Mouse (Mus musculus) heart, adult 2 months (tissue): ENCODE results near the gene Fem1a. TPM values are rescaled to one million over a fixed set of nuclear protein-coding genes. Genes with fewer than 3 reads are reported as not detected.

Source experiments
- DNase-seq, 2 experiments: peaks; one replicate each; pipeline ENCODE4 v3.0.0; 2021
- H3K27ac ChIP-seq: fragments of 200-600 bp; 2 replicates; pipeline ENCODE4 v1.8.1; 2022
- H3K27me3 ChIP-seq: fragments of 200-500 bp; 2 replicates; pipeline ENCODE4 v1.6.1; 2012; ENCODE audit warnings: mild to moderate bottlenecking, low read length, inconsistent platforms, mixed read lengths; ENCODE audit not compliant: control insufficient read depth, insufficient read depth
- H3K36me3 ChIP-seq: fragments of 200-500 bp; 2 replicates; pipeline ENCODE4 v1.6.1; 2012; ENCODE audit warnings: low read length, inconsistent platforms; ENCODE audit not compliant: control insufficient read depth, insufficient read depth
- H3K4me1 ChIP-seq: fragments of 200-500 bp; 2 replicates; pipeline ENCODE4 v1.6.1; 2011; ENCODE audit warnings: low read length; ENCODE audit not compliant: control insufficient read depth, insufficient read depth
- H3K4me3 ChIP-seq: fragments of 200-600 bp; 2 replicates; pipeline ENCODE4 v1.8.1; 2022
- H3K79me2 ChIP-seq: fragments of 200-500 bp; replicated peaks from 2 replicates; pipeline ENCODE4 v1.6.1; 2012; ENCODE audit warnings: mild to moderate bottlenecking, inconsistent platforms, low read length, moderate library complexity, mixed read lengths; ENCODE audit not compliant: control insufficient read depth, insufficient read depth
- H3K9ac ChIP-seq: fragments of 200-500 bp; 2 replicates; pipeline ENCODE4 v1.6.1; 2012; ENCODE audit warnings: low read depth, mild to moderate bottlenecking, control low read depth, inconsistent platforms, low read length, mixed read lengths
- CTCF ChIP-seq: fragments of 200-600 bp; IDR thresholded peaks from 2 replicates; pipeline ENCODE4 v1.8.1; 2022; ENCODE audit warnings: antibody characterized with exemption, mild to moderate bottlenecking, moderate library complexity
- EP300 ChIP-seq: fragments of 200-500 bp; IDR thresholded peaks from 2 replicates; pipeline ENCODE4 v1.6.1; 2011; ENCODE audit warnings: low read depth, low read length, control low read depth; ENCODE audit not compliant: insufficient read depth
- POLR2A ChIP-seq: fragments of 200-500 bp; IDR thresholded peaks from 2 replicates; pipeline ENCODE4 v1.6.1; 2011; ENCODE audit warnings: mild to moderate bottlenecking, low read depth, low read length, control low read depth; ENCODE audit not compliant: insufficient read depth
- WGBS: fragments of 180-500 bp; shearing (Covaris S2); methylation state at CpG from one replicate; pipeline ENCODE4 v1.1.7; 2018; 5-methylcytosine and 5-hydroxymethylcytosine counted together
- intact Hi-C: fragments of 180-260 bp; cut with DNase I; formaldehyde crosslinking; loops from one replicate; pipeline ENCODE4 v1.15.1; 2025
- polyA plus RNA-seq: library from polyadenylated mRNA; depleted of rRNA; stranded (reverse); fragments of >200 nt; gene quantifications from 2 replicates; pipeline ENCODE4 v1.2.3, GENCODE M21; 2012
- total RNA-seq, 2 experiments: library from RNA; stranded (reverse); gene quantifications; 2 replicates each; pipeline ENCODE4 v1.2.3; 2021

The Fem1a gene
- total and polyA plus RNA-seq, 3 experiments, result 81.5 to 124 (median 108) TPM

DNA sequence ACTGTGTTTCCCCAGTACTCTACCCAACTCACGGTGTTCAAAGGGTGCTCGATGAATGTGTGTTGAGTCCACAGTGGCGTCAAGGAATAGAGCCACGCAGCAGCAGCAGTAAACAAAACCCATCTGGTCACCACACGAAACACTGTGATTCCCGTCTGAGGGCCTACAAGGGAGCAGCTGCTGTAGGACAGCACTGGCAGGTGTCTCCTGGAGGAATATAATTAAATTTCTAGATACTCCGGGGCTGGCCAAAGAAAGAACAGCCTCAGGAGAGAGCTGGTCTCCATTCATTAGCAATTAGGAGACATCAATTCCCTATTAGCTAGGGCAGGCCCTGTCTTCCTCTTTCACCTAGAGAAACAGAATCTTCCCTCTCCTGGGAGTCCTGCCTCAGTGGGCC lies 11.0 kb upstream of the Fem1a start:
- Histone ChIP-seq H3K36me3 (no peaks in the 10 kb centered on the region), H3K27ac (no peak overlapping the region), H3K4me3 (no peak overlapping the region), H3K79me2 (no peaks in the 10 kb centered on the region), H3K27me3 (no peaks in the 10 kb centered on the region), H3K9ac (no peak overlapping the region), H3K4me1 (no peaks in the 10 kb centered on the region)
- no peak for DNase-seq
- intact Hi-C loops, result no loop called here
- TF ChIP-seq CTCF, result no peak
- no peak for TF ChIP-seq POLR2A
- TF ChIP-seq EP300, result no peak
- WGBS, result 66% methylated on average over 7 of the region's 7 CpGs

DNA sequence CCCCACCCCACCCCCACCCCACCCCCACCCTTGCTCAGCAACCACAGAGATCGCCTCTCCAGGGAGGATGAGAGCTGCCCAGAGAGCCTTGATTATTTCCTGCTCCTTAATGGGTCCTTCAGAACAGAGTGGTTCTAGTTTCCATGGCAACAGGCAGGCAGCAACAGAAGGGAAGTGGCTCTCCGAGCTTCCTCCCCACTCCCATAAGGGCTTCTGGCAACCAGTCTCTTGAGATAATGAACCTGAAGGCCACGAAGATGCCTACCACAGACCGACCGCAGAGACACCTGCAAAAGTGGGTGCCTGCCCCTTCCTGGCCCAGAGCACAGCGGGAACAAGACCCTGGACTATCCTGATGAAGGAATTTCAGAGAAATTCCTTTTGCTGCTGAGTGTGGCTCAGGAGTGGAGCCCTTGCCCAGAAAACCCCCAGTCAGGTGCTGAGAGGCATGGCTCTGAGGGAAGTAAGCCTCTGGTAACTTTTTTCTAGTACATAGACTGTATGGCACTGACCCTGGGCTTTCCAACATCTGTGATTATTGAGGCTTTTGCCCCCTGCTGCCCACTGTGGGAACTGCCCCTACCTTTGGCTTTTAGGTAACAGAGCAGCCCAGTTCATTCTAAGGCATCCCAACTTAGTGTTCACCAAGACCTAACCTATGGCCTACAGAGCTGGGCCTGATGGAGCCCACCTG lies 5.3 kb upstream of the Fem1a start:
- intact Hi-C loops, result loop anchor here (1.0 to 10.0 kb wide), 2 partner anchors 119 to 296 kb away; partner anchors contain the start of genes Ebi3 and Yju2
- Histone ChIP-seq H3K27ac (no peak overlapping the region; the same call in 1 of the 2 replicates), H3K27me3 (no peaks in the 10 kb centered on the region), H3K79me2 (no peaks in the 10 kb centered on the region), H3K36me3 (no peaks in the 10 kb centered on the region), H3K9ac (no peak overlapping the region), H3K4me3 (no peak overlapping the region), H3K4me1 (no peaks in the 10 kb centered on the region)
- peak; percentile 62 to 77 for DNase-seq
- 14% methylated on average over 6 of the region's 6 CpGs for WGBS
- TF ChIP-seq EP300, result 0 out of 2 replicates have a peak, but pooled peaks have one; percentile 32
- TF ChIP-seq CTCF, result peak; percentile 78
- TF ChIP-seq POLR2A, result no peak

DNA sequence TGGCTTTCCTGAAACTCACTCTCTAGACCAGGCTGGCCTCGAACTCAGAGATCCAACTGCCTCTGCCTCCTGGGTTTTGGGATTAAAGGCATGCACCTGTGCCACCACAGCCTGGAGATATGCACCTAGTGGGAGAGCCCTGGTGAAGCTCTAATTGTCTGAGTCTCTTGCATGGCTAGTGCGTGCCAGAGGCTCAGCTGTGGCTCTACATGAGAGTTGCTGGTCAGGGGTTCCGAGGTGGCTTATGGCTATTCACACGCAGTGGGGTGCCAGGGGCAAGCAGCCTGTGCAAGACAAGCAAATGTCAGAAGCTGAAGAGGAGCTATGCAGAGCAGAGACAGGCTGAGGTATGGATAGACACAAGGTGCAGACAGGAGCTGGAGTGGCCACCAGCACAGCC lies 1.9 kb upstream of the Fem1a start:
- WGBS, result 84% methylated on average over 4 of the region's 4 CpGs
- Histone ChIP-seq H3K27me3 (no peaks in the 10 kb centered on the region), H3K27ac (no peak overlapping the region), H3K79me2 (peaks cover 2% of the 10 kb centered on the region), H3K4me1 (peaks cover 4% of the 10 kb centered on the region), H3K9ac (no peak overlapping the region), H3K4me3 (no peak overlapping the region), H3K36me3 (peaks cover 4% of the 10 kb centered on the region)
- TF ChIP-seq EP300, result no peak
- TF ChIP-seq POLR2A, result no peak
- no peak for TF ChIP-seq CTCF
- intact Hi-C loops, result loop anchor here (1.0 to 10.0 kb wide), 4 partner anchors 36 to 300 kb away; partner anchors contain the start of genes Dpp9, Ebi3 and Yju2
- DNase-seq, result no peak

DNA sequence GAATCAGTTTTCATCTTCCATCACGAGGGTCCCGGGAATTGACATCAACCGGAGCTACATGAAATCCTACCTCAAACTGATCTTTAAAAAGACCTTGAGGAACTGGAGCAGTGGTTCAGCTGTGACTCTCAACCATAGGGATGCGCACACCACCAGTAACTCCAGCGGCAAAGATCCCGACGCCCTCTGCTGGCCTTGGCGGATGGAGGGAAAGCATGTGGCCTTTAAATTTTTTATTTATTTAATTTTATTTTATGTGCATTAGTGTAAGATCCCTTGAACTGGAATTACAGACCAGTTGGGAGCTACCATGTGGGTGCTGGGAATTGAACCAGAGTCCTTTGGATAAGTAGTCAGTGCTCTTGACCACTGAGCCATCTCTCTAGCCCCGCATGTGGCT lies 1.2 kb upstream of the Fem1a start:
- peaks cover 10% of the 10 kb centered on the region for H3K4me1 ChIP-seq
- no peak overlapping the region for H3K9ac ChIP-seq
- H3K4me3 ChIP-seq, result 0 out of 2 replicates have a peak overlapping the region, but pooled peaks have one; percentile 11
- peak overlapping the region; percentile 49 for H3K27ac ChIP-seq
- peaks cover 4% of the 10 kb centered on the region for H3K79me2 ChIP-seq
- no peaks in the 10 kb centered on the region for H3K27me3 ChIP-seq
- intact Hi-C loops, result loop anchor here (1.0 to 10.0 kb wide), 4 partner anchors 37 to 301 kb away; partner anchors contain the start of genes Dpp9, Ebi3 and Yju2
- peak in 1 of 2 experiments; percentile 53 for DNase-seq
- 19% methylated on average over 9 of the region's 9 CpGs for WGBS
- TF ChIP-seq EP300, result no peak
- no peak for TF ChIP-seq CTCF
- no peak for TF ChIP-seq POLR2A
- peaks cover 8% of the 10 kb centered on the region for H3K36me3 ChIP-seq

DNA sequence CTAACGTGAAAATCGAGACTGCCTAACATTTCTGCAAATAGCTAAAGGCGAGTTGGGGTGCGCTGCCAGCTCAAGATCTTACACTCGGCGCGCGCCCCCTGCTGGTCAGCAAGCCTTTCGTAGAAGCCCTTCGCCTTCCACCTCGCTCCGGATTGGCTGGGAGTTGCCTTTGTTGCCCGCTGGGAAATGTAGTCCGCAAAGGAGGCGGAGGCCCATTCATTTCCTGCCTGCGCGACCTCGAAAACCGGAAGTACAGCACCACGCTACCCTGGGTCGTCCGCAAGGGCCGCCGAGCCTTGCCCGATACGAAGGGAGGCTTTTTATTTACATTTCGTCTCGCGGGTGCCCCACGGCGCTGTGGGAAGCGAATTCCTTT lies 759 bp upstream of the Fem1a start:
- WGBS, result under 1% methylated on average over 32 of the region's 32 CpGs
- peak; percentile 97 to 98 for DNase-seq
- Histone ChIP-seq H3K4me3 (peak overlapping the region; percentile 71), H3K79me2 (peaks cover 4% of the 10 kb centered on the region), H3K36me3 (peaks cover 8% of the 10 kb centered on the region), H3K27me3 (no peaks in the 10 kb centered on the region), H3K9ac (peak overlapping the region; percentile 42), H3K27ac (peak overlapping the region; percentile 98), H3K4me1 (peaks cover 10% of the 10 kb centered on the region)
- no peak; the same call in 1 of the 2 replicates for TF ChIP-seq POLR2A
- peak; percentile 87 for TF ChIP-seq CTCF
- TF ChIP-seq EP300, result peak; percentile 85; the same call in 1 of the 2 replicates
- intact Hi-C loops, result loop anchor here (1.0 to 10.0 kb wide), 4 partner anchors 37 to 301 kb away; partner anchors contain the start of genes Dpp9, Ebi3 and Yju2

DNA sequence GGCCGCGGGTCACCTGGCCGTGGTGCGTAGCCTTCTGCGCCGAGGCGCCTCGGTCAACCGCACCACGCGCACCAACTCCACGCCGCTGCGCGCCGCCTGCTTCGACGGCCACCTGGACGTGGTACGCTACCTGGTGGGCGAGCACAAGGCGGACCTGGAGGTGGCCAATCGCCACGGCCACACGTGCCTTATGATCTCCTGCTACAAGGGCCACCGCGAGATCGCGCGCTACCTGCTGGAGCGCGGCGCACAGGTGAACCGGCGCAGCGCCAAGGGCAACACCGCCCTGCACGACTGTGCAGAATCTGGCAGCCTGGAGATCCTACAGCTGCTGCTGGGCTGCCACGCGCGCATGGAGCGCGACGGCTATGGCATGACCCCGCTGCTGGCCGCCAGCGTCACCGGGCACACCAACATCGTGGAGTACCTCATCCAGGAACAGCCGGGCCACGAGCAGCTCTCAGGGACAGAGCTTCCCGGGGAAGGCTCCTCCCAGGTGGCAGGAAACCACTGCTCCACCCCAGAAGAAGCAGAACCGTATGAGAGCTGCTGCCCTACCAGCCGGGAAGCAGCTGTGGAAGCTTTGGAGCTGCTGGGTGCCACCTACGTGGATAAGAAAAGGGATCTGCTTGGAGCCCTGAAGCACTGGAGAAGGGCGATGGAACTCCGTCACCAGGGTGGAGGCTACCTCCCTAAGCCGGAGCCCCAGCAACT lies 728 bp downstream of the Fem1a start:
- Histone ChIP-seq H3K4me3 (peak overlapping the region; percentile 80), H3K79me2 (peaks cover 4% of the 10 kb centered on the region), H3K9ac (peak overlapping the region; percentile 90), H3K27me3 (no peaks in the 10 kb centered on the region), H3K36me3 (peaks cover 8% of the 10 kb centered on the region), H3K27ac (peak overlapping the region; percentile 98), H3K4me1 (peaks cover 13% of the 10 kb centered on the region)
- intact Hi-C loops, result loop anchor here (10.0 kb wide), 1 partner anchor 303 kb away; the partner anchor contains the start of genes Ebi3 and Yju2
- WGBS, result 4% methylated on average over 58 of the region's 58 CpGs
- DNase-seq, result peak in 1 of 2 experiments; percentile 59
- TF ChIP-seq CTCF (no peak), POLR2A (no peak), EP300 (no peak)
